Mouse (Mus musculus): ENCODE measurements around the gene Bbs1. TPM values are rescaled to one million over a fixed set of nuclear protein-coding genes. Genes with fewer than 3 reads are reported as not detected.

Gene Bbs1
- total RNA-seq, 1 experiment from 2014 or later = 2.3 TPM

DNA sequence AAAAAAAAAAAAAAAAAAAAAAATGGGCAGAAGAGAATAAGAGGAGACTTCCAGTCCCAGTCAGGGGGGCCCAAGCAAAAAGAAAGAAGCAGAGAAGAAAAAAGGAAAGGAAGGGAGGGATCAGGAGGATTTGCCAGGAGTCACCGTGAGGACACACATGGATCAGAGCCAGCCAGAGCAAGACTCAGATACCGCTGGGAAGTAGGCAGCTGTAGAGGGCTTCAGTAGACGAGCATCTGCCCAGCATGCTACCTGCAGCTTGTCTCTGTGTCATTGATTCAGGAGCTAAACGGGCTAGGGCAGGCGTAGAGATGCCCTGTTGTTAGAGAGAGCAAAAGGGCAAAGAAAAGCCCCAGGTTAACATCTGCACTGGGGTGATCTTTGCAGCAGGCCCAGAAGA, 56.1 kb downstream of the Bbs1 start:
- ATAC-seq (replicated peaks in 1 of 2; ENCODE audit: insufficient read depth in 1 of 2, low FRiP score in 2 of 2, low TSS enrichment in 1 of 2, low read depth in 1 of 2, poor library complexity in 2 of 2, severe bottlenecking in 2 of 2) = no peak

DNA sequence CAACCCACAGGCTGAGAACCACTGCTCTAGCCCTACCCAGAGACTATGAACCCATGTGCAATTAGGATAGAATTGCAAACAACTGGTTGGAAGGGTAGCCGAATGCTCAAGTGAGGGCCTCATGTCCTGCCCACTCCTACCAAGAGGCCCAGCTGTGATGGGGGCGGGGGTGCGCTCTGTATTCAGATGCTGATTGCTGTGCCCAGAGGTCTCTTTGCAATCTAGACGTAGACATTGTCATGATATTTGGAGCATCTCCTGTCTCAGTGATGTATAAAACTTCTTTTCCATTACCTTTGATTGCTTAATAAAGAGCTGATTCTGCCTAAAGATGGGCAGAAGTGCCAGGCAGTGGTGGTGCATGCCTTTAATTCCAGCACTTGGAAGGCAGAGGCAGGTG, 56.6 kb downstream of the Bbs1 start:
- no peak for ATAC-seq (replicated peaks in 1 of 2; ENCODE audit: insufficient read depth in 1 of 2, low FRiP score in 2 of 2, low TSS enrichment in 1 of 2, low read depth in 1 of 2, poor library complexity in 2 of 2, severe bottlenecking in 2 of 2)

DNA sequence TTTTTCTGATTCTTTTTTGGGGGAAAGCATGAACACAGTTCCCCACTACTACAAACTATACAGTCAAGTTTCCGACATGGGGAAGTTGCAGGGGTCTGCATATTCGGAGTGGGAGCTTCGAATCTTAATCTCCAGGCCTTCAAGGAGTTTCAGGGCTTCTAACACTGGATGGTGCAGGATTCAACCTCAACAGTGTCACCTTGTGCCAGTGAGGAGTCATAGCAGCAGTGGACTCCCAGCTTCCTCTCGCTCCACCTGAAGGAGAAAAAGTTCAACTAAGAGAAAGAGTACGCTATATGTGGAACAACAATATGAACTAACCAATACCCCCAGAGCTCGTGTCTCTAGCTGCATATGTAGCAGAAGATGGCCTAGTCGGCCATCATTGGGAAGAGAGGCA, 58.9 kb downstream of the Bbs1 start:
- peak; percentile 62 to 65; a peak in 3 of 4 replicates for ATAC-seq (replicated peaks in 1 of 2; ENCODE audit: insufficient read depth in 1 of 2, low FRiP score in 2 of 2, low TSS enrichment in 1 of 2, low read depth in 1 of 2, poor library complexity in 2 of 2, severe bottlenecking in 2 of 2)

DNA sequence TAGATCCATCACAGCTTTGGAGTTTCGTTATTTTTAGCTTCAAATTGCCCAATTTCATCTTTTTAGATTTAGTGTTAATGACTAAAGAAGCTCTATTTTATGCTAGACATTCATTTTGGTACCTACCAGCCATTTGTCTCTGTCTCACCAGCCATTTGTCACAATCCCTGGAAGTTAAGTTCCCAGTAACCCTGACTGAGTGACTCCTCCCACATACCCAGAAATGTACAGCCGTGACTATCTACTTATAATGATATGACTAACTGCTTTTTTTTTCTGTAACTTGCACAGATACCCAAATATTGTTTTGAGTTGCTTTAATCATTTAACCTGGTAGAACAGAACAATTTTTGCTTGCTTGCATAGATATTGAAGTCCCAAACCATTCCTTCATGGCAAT, 60.6 kb downstream of the Bbs1 start:
- ATAC-seq (replicated peaks in 1 of 2; ENCODE audit: insufficient read depth in 1 of 2, low FRiP score in 2 of 2, low TSS enrichment in 1 of 2, low read depth in 1 of 2, poor library complexity in 2 of 2, severe bottlenecking in 2 of 2) = no peak

DNA sequence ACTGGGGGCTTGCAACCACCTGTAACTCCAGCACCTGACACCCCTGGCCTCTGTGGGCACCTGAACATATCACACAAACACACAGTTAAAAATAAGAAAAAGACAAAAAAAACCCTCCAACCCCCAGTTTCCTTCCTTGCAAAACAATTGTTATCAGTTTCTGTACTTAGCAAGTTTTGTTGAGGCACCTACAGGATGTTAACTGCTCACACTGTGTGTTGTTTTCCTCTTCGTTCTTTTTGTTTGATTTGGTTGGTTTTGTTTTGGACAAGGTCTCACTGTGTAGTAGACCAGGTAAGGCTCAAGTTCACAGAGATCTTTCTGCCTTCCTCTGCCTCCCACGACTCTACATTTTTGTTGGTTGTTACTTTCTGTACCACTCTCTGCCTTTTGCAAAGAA, 63.8 kb downstream of the Bbs1 start:
- no peak for ATAC-seq (replicated peaks in 1 of 2; ENCODE audit: insufficient read depth in 1 of 2, low FRiP score in 2 of 2, low TSS enrichment in 1 of 2, low read depth in 1 of 2, poor library complexity in 2 of 2, severe bottlenecking in 2 of 2)

DNA sequence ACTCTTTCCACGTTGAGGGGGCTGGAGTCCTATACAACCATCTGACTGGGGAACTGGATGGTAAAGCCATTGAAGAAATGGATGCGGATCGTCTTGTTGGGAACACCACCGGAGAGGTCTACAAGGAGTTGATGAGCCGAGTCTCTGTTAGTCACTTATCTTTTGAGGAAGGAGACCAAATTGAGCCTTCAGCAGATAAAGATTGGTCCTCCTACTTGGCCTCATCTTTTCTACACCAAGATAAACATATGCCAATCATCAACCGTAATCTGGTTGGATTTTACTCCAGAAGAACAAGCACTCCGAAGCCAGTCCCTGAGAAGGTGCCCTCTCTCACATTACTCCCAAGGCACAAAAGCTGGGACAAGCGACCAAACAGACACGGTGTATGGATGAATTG, 65.6 kb downstream of the Bbs1 start:
- ATAC-seq (replicated peaks in 1 of 2; ENCODE audit: insufficient read depth in 1 of 2, low FRiP score in 2 of 2, low TSS enrichment in 1 of 2, low read depth in 1 of 2, poor library complexity in 2 of 2, severe bottlenecking in 2 of 2) = no peak

DNA sequence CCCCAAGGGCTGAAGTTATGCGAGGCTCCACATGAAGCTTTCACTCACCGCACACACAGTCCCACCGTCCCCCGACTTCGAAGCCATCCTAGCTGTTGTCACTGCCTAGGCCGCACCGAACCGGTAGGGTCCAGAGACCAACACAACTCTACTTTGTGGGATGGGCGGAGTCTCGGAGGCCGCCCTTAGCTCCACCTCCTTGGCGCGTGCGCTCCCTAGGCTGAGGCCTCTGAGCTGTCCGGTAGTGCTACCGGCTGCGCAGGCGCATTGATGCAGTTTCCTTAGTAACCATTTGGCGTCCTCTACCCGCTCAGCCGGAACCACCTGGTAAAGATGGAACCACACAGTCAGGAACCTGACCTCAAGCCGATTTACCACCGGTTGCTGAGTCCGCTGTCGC, 67.3 kb downstream of the Bbs1 start, which contains the start of the genes Ccs and Ccdc87:
Gene Ccs, minus strand, starts transcription at position 184 of the 400 bp plus-strand sequence.
Gene Ccdc87, plus strand, starts transcription at position 218 of the 400 bp plus-strand sequence.
- peak; percentile 94 to 96 for ATAC-seq (replicated peaks in 1 of 2; ENCODE audit: insufficient read depth in 1 of 2, low FRiP score in 2 of 2, low TSS enrichment in 1 of 2, low read depth in 1 of 2, poor library complexity in 2 of 2, severe bottlenecking in 2 of 2)

DNA sequence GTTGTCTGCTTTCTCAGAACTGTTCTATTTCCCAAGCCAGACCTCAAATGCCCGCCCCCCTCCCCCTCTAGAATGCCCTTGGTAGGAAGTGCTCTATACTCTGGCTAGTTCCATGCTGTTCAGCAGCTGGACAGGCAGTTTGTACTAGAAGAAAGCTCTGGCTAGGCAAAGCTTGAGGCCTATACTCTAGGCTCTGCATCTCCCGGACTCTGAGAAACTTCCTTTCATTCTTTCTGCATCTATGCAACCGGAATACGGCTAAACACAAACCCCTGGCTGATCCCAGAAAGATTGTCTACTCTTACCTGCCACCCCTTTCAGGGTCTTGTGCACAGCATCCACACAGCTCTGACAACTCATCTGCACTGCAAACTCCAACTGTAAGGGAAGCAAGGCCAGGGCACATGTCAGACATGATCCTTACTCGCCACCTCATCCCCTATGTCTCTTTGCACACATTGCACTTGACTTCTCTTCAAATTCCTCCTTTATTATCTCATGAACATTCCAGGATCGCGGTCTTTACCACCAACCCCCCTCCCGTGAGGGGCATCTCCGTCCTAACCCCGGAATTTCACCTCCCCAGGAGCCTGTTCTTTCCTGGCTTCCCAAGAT, 67.8 kb downstream of the Bbs1 start:
- ATAC-seq (replicated peaks in 1 of 2; ENCODE audit: insufficient read depth in 1 of 2, low FRiP score in 2 of 2, low TSS enrichment in 1 of 2, low read depth in 1 of 2, poor library complexity in 2 of 2, severe bottlenecking in 2 of 2) = no peak

DNA sequence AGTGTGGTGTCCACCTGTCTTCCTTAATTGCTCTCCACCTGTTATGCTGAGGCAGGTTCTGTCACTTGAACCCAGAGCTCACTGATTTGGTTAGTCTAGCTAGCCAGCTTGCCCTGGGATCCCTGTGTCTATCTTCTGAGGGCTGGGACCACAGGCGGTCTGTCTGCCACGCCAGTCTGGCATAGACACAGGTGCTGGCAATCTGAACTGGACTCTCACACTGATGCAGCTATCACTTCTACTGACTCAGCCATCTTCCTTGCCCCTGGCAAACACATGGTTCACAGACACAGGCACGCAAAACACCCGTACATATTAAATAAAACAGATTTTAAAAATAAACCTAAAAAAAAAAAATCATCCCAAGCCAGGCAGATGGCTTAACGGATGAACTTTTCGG, 69.4 kb downstream of the Bbs1 start:
- ATAC-seq (replicated peaks in 1 of 2; ENCODE audit: insufficient read depth in 1 of 2, low FRiP score in 2 of 2, low TSS enrichment in 1 of 2, low read depth in 1 of 2, poor library complexity in 2 of 2, severe bottlenecking in 2 of 2) = no peak

Other genes with a start within 250 kb of the Bbs1 start
- 0.56 and 6.6 TPM in 2 replicates for gene Gm960, start 208.0 kb downstream of the Bbs1 start, total RNA-seq (2017)
- gene Sptbn2, start 195.5 kb downstream of the Bbs1 start, total RNA-seq (2017) = 0.20 and 1.1 TPM in 2 replicates
- gene Rbm4b, start 150.1 kb downstream of the Bbs1 start, total RNA-seq (2017) = 28.8 and 29.5 TPM in 2 replicates
- 75.7 and 127 TPM in 2 replicates for gene Rbm4, start 112.7 kb downstream of the Bbs1 start, total RNA-seq (2017)
- gene Gm21992, start 95.0 kb downstream of the Bbs1 start, total RNA-seq (2017) = 41.8 and 81.7 TPM in 2 replicates
- gene Rbm14, start 95.0 kb downstream of the Bbs1 start, total RNA-seq (2017) = 16.8 and 17.4 TPM in 2 replicates
- gene Ccs, start 67.3 kb downstream of the Bbs1 start, total RNA-seq (2017) = 24.1 and 24.7 TPM in 2 replicates
- not detected in 2 replicates for gene Ccdc87, start 67.3 kb downstream of the Bbs1 start, total RNA-seq (2017)
- 18.9 and 29.8 TPM in 2 replicates for gene Ctsf, start 51.5 kb downstream of the Bbs1 start, total RNA-seq (2017)
- gene Actn3, start 28.7 kb downstream of the Bbs1 start, total RNA-seq (2017) = 0.06 and 0.20 TPM in 2 replicates
- 13.1 and 17.4 TPM in 2 replicates for gene Zdhhc24, start 28.0 kb downstream of the Bbs1 start, total RNA-seq (2017)
- 37.6 and 41.1 TPM in 2 replicates for gene Dpp3, start 21.7 kb upstream of the Bbs1 start, total RNA-seq (2017)
- gene Peli3, start 36.5 kb upstream of the Bbs1 start, total RNA-seq (2017) = 0.10 TPM in 1 of 2 replicates, not detected in the other
- 50.0 and 71.5 TPM in 2 replicates for gene Mrpl11, start 55.5 kb upstream of the Bbs1 start, total RNA-seq (2017)
- not detected in 2 replicates for gene Npas4, start 83.7 kb upstream of the Bbs1 start, total RNA-seq (2017)
- gene Slc29a2, start 117.2 kb upstream of the Bbs1 start, total RNA-seq (2017) = 2.3 and 5.3 TPM in 2 replicates
- gene B4gat1, start 132.2 kb upstream of the Bbs1 start, total RNA-seq (2017) = not detected in 2 replicates
- 7.3 and 8.4 TPM in 2 replicates for gene AC124502.3, start 132.3 kb upstream of the Bbs1 start, total RNA-seq (2017)
- gene Brms1, start 134.7 kb upstream of the Bbs1 start, total RNA-seq (2017) = 23.3 and 29.5 TPM in 2 replicates
- gene Rin1, start 143.9 kb upstream of the Bbs1 start, total RNA-seq (2017) = 0.69 TPM in 1 of 2 replicates, not detected in the other
- gene Cd248, start 161.4 kb upstream of the Bbs1 start, total RNA-seq (2017) = 0.31 and 0.74 TPM in 2 replicates
- not detected in 2 replicates for gene Tmem151a, start 178.9 kb upstream of the Bbs1 start, total RNA-seq (2017)
- gene Yif1a, start 181.9 kb upstream of the Bbs1 start, total RNA-seq (2017) = 8.2 and 12.9 TPM in 2 replicates
- 0.35 TPM in 1 of 2 replicates, not detected in the other for gene Cnih2, start 191.9 kb upstream of the Bbs1 start, total RNA-seq (2017)
- 70.4 and 70.9 TPM in 2 replicates for gene Rab1b, start 200.4 kb upstream of the Bbs1 start, total RNA-seq (2017)
- gene Klc2, start 211.9 kb upstream of the Bbs1 start, total RNA-seq (2017) = 9.8 and 10.1 TPM in 2 replicates

Data from hematopoietic stem cell, adult 5-6 weeks (primary cell).